Mouse (Mus musculus) spleen, adult 18-20 months (tissue): ENCODE measurements at regions not wholly inside any gene's neighbourhood (a gene's known extent, or its start where the extent isn't known, plus 50 kb on each side); places are given as distances from the start of the nearest gene placed in this dataset.
A peak's percentile ranks its signal among the peaks of the same experiment; 100 is the strongest.

ENCODE experiments used
- DNase-seq, 2 experiments: peaks; one replicate each; pipeline ENCODE4 v3.0.0; 2022; ENCODE audit warnings: mixed read lengths in 2 of 2

DNA sequence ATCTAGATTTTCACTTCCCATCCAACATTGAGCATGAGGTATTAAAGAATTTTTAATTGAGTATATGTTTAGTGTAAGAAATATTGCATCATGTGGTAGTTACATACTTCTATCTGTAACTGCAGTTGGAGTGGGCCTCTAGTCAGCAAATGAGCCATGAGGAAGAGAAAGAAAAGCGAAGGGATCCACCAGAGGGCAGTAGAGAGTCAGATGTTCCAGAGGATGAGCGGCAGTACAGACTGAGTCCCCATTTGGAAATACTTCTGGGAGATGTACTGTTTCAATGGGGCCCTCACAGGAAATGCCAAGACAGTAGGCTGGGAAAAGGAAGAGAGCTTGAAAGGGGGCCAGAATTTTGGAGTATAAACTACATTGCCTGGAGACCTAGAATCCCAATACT, 221.2 kb downstream of the Myh15 start:
- peak in 1 of 2 experiments; percentile 52 for DNase-seq

DNA sequence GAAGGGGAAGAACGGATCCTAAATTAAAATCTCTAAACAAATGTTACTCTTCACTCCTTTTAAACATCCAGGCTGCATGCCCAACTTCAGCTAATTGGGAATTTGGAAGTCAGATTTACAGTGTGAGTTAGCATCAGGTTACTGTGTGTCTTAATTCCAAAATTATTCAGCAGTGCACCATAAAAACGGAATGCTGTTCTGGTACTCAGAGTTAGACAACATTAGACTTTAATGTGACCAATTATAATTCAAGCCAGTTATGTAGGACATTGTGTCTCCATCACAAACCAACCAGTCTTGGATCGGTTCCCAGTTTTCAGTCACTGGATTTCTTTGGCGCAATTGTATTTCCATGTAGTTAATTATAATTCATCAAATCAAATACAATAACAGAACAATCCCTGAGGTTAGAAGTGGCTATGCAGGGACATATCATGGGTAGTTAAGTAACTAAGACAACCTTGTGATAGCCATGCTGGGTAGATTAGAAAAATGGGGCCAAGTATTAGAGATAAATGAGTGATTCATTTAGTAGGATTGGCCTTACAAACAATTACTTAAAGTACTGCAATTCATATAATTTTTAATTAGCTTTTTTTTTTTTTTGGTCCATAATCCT, 230.9 kb downstream of the Myh15 start:
- DNase-seq, result no peak

DNA sequence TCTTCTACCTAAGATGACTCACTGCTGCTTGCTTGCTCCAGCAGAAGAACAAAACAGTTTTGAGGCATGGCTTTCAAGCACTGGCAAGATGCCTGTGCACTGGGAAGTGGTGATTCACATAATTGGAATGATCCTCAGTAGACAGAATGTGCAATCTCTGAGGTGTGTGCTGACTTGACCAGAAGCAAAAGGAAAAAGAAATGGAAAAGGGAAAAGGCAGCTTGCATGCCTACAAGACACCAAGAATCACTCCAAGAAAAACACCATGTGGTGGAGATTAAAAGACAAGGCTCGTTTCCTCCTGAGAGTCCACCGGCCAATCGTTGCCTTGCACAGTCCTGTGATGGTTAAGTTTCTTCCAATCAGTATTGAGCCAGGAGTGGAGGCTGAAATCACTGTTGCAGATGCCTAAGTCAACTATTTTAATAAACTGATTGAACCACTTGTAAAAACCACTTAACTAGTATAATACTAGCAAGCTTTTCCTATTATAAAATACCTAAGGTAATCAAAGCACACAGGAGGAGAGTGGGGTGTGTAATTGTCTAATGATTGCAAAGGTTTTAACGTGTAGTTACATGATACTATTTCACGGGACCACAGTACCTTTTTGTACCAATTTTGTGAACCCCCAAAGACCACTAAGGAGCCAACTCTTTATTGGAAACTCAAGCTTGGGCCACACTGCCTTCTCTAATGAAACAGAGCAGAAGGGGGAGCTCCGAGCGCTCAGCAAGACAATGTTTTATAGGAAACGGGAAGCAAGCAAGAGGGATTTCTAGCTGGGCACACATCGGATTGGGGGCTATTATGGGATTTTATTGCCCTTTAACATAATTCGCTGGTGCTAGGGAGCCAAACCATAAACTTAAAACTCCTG, 232.2 kb downstream of the Myh15 start:
- no peak for DNase-seq

- no peak for DNase-seq
Observed at GRCm38 (mm10) chr16:49303612-49304307, 246.5 kb downstream of the Myh15 start.

- DNase-seq, result no peak
Observed at GRCm38 (mm10) chr16:49304354-49304753, 247.1 kb downstream of the Myh15 start.

- no peak for DNase-seq
Observed at GRCm38 (mm10) chr16:49317061-49317460, 259.8 kb downstream of the Myh15 start.

GRCm38 (mm10) chr16:49319047-49319678, 261.9 kb downstream of the Myh15 start:
- no peak for DNase-seq

DNA sequence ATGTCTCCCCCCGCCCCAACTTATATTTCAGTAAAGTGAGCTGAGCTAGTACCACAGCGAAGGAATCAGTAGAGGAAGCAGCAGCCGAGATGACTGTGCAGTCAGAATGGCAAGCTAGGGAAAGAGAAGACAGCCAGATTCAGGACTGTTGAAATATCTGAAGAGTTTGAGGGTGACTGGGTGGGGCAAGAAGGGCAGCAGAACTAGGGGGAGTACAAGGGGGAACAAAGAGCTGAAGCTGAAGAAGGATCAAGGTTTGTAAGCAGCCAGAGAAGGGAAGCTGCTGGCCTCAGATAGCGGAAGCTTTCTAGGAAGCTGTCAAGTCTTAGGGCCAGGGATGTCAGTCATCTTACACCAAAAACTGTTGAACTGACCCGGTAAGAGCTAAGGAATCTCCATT, 262.5 kb downstream of the Myh15 start:
- DNase-seq, result no peak

GRCm38 (mm10) chr16:49321951-49322350, 264.7 kb downstream of the Myh15 start:
- DNase-seq, result no peak

DNA sequence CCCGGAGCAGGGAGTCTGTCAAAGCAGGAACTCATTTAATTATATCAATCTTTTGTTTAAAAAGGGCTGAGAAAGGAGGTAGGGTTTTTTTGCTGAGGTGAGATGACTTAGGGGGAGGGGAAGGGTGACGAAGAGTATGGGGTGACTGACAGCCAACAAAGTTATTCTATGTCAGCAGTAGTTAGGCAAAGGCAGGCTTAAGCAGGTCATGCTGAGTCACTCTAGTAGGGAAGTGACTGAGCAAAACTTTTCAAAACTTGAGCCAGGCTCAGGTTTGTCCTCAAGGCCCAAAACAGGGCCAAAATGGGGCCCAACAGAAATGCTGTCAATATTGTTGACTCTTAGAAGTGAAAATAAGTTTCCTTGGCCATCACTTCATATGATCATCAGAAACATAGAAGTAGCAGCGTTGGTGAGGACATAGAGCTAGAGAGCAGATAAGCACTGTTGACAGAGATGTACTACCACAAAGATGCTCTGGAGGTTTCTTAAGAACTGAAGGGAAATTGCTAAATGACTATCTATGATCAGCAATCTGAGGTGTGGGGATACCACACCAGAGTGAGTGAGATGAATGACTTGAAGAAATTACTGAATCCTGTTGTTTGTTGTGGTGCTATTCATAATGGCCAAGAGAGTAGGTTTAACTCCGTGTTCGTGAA, 273.6 kb downstream of the Myh15 start:
- no peak for DNase-seq

GRCm38 (mm10) chr16:49332107-49332722, 274.9 kb downstream of the Myh15 start:
- no peak for DNase-seq

DNA sequence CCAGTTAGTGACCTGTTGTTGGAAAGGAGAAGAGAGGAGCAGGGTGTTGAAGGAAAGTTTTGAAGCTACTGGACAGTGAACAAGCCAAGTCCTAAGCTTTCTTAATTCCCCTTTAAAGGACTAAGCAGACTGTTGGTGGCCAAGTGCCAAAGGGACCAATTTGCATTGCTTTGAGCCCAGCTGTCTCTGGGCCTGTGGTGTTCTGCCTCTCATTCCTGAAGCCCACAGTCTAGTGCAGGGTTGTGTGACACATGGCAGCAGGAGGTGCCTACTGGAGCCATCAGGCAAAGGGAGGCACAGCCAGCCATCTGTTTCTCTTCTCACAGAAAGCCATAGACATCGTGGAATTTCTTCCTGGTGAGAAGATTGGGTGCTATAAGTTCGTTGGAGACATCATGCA, 278.6 kb downstream of the Myh15 start:
- no peak for DNase-seq

DNA sequence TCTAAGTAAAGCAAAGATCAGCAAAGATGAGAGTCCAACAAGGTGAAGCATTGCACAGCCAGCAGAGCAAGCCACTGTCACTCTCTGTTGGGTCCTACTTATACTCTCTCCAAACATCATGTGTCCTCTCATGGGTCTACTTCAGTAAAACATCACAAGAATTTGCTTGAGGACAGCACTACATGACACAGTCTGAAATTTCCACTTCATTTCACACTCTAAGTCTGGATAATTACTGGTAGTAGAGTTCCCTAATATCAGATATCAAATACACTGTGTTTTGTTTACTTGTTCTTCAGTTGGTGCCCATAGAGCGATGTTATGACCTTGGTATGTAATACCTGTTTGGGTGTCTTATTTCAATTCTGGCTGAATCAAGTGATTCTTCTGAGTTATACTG, 280.7 kb downstream of the Myh15 start:
- no peak for DNase-seq

GRCm38 (mm10) chr16:49358404-49358803, 301.1 kb downstream of the Myh15 start:
- no peak for DNase-seq

GRCm38 (mm10) chr16:49361731-49362130, 304.4 kb downstream of the Myh15 start:
- DNase-seq, result no peak

GRCm38 (mm10) chr16:49369450-49369849, 312.2 kb downstream of the Myh15 start:
- DNase-seq, result no peak

GRCm38 (mm10) chr16:49375108-49375507, 317.8 kb downstream of the Myh15 start:
- DNase-seq, result no peak

DNA sequence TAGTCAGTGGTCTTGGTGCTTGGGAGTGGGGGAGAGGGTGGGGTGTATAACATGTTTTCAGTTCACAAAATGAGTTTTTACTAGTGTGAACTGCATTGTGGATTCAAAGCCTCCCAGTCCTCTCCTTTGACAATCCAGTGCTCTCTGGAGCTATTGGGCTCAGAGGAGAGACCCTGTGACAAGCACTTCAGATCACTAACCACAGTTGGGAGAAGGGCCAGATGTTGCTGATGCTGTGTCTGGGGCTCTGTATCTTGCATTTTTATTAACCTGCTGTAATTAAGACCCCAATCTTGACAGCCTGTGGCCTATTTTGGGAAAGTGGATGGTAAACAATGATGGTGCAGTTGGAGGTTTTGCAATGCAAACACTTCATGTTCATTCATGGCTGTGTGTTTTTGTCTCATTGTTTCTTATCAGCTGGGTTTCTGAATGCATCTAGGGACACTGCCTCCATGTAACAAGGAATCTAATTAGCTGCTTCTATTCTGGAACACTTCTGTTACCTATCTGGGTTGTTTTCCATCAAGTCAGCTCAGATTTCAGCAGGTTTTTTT, 320.0 kb upstream of the Ift57 start:
- DNase-seq, result no peak

DNA sequence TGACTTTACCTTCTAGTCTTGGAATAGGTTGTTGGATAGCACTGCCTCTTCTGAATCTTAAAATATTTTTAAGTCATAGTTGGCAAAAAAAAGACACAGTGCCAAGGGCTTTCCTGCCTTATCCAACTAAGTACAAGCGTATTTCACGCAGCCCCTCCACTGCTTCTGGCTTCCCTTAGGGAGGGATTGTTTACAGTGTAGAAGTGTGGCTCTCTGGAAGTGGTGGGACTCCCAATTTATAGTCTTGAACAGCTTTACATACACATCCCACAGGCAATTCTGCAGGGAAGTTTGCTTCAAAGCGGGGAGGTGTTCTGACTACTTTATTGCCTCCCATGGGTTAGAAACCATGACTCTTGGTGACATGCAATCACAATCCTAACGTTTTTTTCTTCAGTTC, 310.9 kb upstream of the Ift57 start:
- no peak for DNase-seq

GRCm38 (mm10) chr16:49407956-49408795, 290.9 kb upstream of the Ift57 start:
- DNase-seq, result no peak

GRCm38 (mm10) chr16:49409235-49409634, 289.8 kb upstream of the Ift57 start:
- no peak for DNase-seq
